Comparison of ENCODE assay signal across 7 mouse cellular contexts in the genomic region with DNA sequence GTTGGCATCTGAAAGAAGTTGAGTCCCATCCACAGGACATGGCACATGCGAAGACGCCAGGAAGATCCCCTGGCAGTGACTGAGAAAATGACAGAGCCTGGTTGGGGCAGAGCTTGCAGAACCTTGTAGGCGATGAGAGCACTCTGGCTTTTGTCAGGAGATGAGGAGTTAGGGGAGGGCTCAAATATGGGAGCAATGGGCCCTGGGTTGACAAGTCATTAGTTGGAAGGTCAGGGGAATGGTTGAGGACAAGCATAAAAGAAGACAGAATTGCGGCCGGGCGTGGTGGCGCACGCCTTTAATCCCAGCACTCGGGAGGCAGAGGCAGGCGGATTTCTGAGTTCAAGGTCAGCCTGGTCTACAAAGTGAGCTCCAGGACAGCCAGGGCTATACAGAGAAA. TPM values are rescaled to one million over a fixed set of nuclear protein-coding genes. Genes with fewer than 3 reads are reported as not detected.
DNase-seq lines count a peak whose midpoint lies in the region; ATAC-seq and TF ChIP-seq lines count a peak whose summit lies in the region.
"Not testable (repeated sequence)": the region's sequence is repeated elsewhere in the genome, so short reads cannot be mapped to it uniquely, and the experiment has no call there.
"Had no signal": no experiment of that assay in that cellular context is flagged by ENCODE, and none has a peak within 500 bp of the region (broad histone marks: within the 10 kb centered on the region; RNA-seq: fewer than 3 reads in every experiment).

No protein-coding gene starts in this region.

- not testable (repeated sequence) for H3K79me2 ChIP-seq in macrophage (ENCODE audit: inconsistent target)

- not testable (repeated sequence) for TF ChIP-seq POLR2A in bone marrow macrophage, adult 2 months (IDR thresholded peaks at IDR 0.05; ENCODE audit: borderline replicate concordance, low read depth, low read length)

- not testable (repeated sequence) for TF ChIP-seq CTCF in bone marrow macrophage, adult 2 months (IDR thresholded peaks at IDR 0.05; ENCODE audit: low read depth, low read length)

- H3K4me1 ChIP-seq in bone marrow macrophage, adult 2 months (ENCODE audit: control insufficient read depth, insufficient read depth, low read length) = peaks cover 16% of the 10 kb centered on the region
- H3K4me1 ChIP-seq in midbrain, embryonic 11.5 days (ENCODE audit: control insufficient read depth, insufficient read depth, low read length) = peaks cover 20% of the 10 kb centered on the region

- not testable (repeated sequence) for H3K27me3 ChIP-seq in midbrain, embryonic 11.5 days (ENCODE audit: control insufficient read depth, insufficient read depth, low read length)

- H3K36me3 ChIP-seq in macrophage (ENCODE audit: inconsistent target); midbrain, embryonic 11.5 days (ENCODE audit: control insufficient read depth, insufficient read depth, low read length): not testable (repeated sequence)

- 0 out of 2 replicates have a peak overlapping the region, but pooled peaks have one; percentile 11 for H3K27ac ChIP-seq in bone marrow macrophage, adult 2 months (ENCODE audit: insufficient read depth, low read depth, low read length)
- H3K27ac ChIP-seq in macrophage = peak overlapping the region; percentile 85
- not testable (repeated sequence) for H3K27ac ChIP-seq in midbrain, embryonic 11.5 days (ENCODE audit: low read depth, low read length)

- ATAC-seq in midbrain, embryonic 11.5 days (ENCODE audit: low FRiP score) = not testable (repeated sequence)

- WGBS in macrophage (ENCODE audit: missing documents) = 93% methylated on average over 9 of the region's 10 CpGs
- WGBS in midbrain, embryonic 11.5 days = 90% methylated on average over 10 of the region's 10 CpGs

- H3K4me3 ChIP-seq in bone marrow macrophage, adult 2 months (ENCODE audit: insufficient read depth, low read length); macrophage (ENCODE audit: inconsistent target); midbrain, embryonic 11.5 days (ENCODE audit: low read depth, low read length): not testable (repeated sequence)

- H3K4me2 ChIP-seq in midbrain, embryonic 11.5 days = not testable (repeated sequence)

- H3K9ac ChIP-seq in midbrain, embryonic 11.5 days (ENCODE audit: low read length) = not testable (repeated sequence)

- DNase-seq in R1 (ENCODE audit: low read depth, low spot score) = peak; percentile 38
- DNase-seq in cerebellum, adult 9-10 months = peak; percentile 42
- peak; percentile 81 for DNase-seq in heart, adult 11 months
- peak; percentile 39 for DNase-seq in midbrain, embryonic 11.5 days (ENCODE audit: low spot score, missing footprints)

- H3K9me3 ChIP-seq in midbrain, embryonic 11.5 days (ENCODE audit: control insufficient read depth, low read length) = not testable (repeated sequence)

RNA-seq across cellular contexts. Expression of gene Cnnm2, which starts 1.5 kb away (rescaled TPM):
- polyA plus RNA-seq in bone marrow macrophage, adult 2 months (2012; ENCODE audit: insufficient read depth, insufficient read length, missing spikeins) = 16.0 and 16.2 TPM in 2 replicates
- 10 to 100 TPM in 17 of 26 experiments, 1 to 10 TPM in 9; 1.4 to 46.0 (median 15.8) TPM for total RNA-seq in macrophage (2018; cell fraction: chromatin; rRNA removed)
- 10 to 100 TPM in 7 of 26 experiments, 1 to 10 TPM in 19; 3.2 to 12.7 (median 7.5) TPM for total RNA-seq in macrophage (2018; cell fraction: cytosol; rRNA removed)
- 10 to 100 TPM in 11 of 26 experiments, 1 to 10 TPM in 15; 2.7 to 59.4 (median 9.4) TPM for total RNA-seq in macrophage (2018; cell fraction: nucleus; rRNA removed)
- 6.1 to 11.9 TPM (median 6.8 TPM) in 3 replicates for polyA plus RNA-seq in macrophage (2018)
- polyA plus RNA-seq in midbrain, embryonic 11.5 days (2014; fragmentation: Nextera tagmentation; extraction: Ambion mirVana) = 4.5 and 4.9 TPM in 2 replicates

RNA-seq across cellular contexts. Expression of gene As3mt, which starts 52.7 kb away (rescaled TPM):
- 9.8 and 10.7 TPM in 2 replicates for polyA plus RNA-seq in bone marrow macrophage, adult 2 months (2012; ENCODE audit: insufficient read depth, insufficient read length, missing spikeins)
- total RNA-seq in macrophage (2018; cell fraction: chromatin; rRNA removed) = 10 to 100 TPM in 4 of 26 experiments, 1 to 10 TPM in 20, under 1 TPM in 1, not detected in 1; 0.99 to 12.0 (median 6.6) TPM
- total RNA-seq in macrophage (2018; cell fraction: cytosol; rRNA removed) = 1 to 10 TPM; 4.6 to 7.4 (median 6.2) TPM
- 1 to 10 TPM; 1.4 to 7.6 (median 4.2) TPM for total RNA-seq in macrophage (2018; cell fraction: nucleus; rRNA removed)
- 7.0 to 9.7 TPM (median 8.0 TPM) in 3 replicates for polyA plus RNA-seq in macrophage (2018)
- 33.8 and 37.6 TPM in 2 replicates for polyA plus RNA-seq in midbrain, embryonic 11.5 days (2014; fragmentation: Nextera tagmentation; extraction: Ambion mirVana)
- polyA plus RNA-seq: G1E had no signal
